Mouse (Mus musculus) liver, embryonic 14.5 days (tissue): ENCODE data around the gene Gm11639.

Source experiments
- CTCF ChIP-seq: IDR thresholded peaks from 2 replicates; pipeline ENCODE4 v1.5.1; 2016; ENCODE audit warnings: antibody characterized with exemption, low read depth, control low read depth
- EP300 ChIP-seq: IDR thresholded peaks from 2 replicates; pipeline ENCODE4 v1.6.1; 2016; ENCODE audit warnings: antibody characterized with exemption, low read depth

DNA sequence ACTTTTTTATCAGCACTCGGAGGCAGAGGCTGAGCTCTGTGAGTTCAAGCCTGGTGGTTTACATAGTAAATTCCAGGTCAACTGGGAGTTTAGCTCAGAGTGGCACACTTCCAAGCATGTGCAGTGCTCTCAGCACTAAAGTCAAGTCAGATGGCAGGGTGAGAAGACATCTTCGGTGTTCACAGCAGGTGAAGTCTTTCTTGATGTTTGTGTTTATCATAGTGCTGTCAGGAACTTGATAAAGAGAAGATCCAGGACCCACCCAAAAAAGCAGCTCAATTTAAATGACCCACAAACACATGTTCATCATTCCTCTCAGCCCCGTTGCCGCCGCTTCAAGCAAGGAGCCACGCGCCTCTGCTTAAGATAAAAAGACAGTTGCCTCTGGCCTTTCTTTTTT is 450.2 kb downstream of the Gm11639 start:
- TF ChIP-seq EP300 = 0 out of 2 replicates have a peak, but pooled peaks have one; percentile 33
- TF ChIP-seq CTCF = no peak
